Mouse (Mus musculus): ENCODE measurements around the gene Col27a1. TPM values are rescaled to one million over a fixed set of nuclear protein-coding genes. Genes with fewer than 3 reads are reported as not detected.

Col27a1 gene
- total RNA-seq, 1 experiment: 2.4 TPM

DNA sequence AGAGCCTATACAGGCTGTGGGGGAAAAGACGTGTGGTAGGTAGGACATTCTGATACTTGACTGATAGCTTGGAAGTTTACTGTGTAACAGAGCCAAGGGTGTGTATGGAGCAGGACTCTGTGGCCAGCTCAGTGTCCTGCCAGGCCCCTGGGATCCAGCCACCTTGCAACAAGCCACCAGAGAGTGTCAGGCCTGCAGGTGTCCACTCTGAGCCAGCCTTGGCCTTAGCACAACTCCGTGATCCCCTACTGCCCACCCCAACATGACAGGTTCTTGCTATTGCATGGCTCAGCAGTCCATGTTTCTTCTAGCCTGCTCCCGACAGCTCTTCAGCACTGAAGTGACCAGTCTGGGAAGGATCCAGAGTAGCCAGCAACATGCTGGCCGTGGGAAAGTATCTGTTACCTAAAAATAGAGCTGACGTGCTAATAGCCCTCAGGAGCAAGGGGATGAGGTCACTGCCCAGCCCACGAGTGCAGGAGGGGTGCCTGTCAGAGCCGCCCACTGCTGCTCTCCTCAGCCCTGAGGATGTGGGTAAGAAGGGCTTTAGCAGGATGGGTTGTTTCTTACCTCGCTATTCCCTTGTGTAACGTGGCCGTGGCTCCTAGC, 96.5 kb downstream of the Col27a1 start:
- no peaks in the 10 kb centered on the region for H3K4me1 ChIP-seq (ENCODE audit: control insufficient read depth in 2 of 2, insufficient read depth in 2 of 2, low read length in 2 of 2, poor library complexity in 1 of 2)
- no peaks in the 10 kb centered on the region for H3K36me3 ChIP-seq (ENCODE audit: control insufficient read depth, insufficient read depth, low read length, poor library complexity, severe bottlenecking)

DNA sequence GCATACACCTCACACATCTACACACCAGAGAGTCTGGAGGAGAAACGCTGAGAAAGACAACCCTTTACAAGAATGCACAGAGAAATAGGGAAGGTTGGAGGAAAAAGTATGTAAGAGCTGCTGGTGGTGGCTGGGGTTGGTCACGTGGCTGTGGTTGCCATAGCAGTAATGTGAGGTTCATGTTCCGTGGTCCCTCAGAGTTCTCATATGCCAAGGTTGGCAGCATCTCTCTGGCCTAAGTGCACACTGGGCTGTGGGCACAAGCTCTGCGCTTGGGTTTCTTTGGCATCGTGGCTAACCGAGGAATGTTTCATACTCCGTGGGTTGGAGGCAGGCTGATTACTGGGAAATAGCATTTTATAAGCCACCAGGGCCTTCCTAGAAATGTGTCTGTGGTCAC, 97.6 kb downstream of the Col27a1 start:
- H3K9me3 ChIP-seq (ENCODE audit: control insufficient read depth, insufficient read depth, low read depth, low read length): no peaks in the 10 kb centered on the region
- H3K4me3 ChIP-seq (ENCODE audit: insufficient read depth in 1 of 2, low read depth in 1 of 2, low read length in 2 of 2, poor library complexity in 1 of 2, severe bottlenecking in 1 of 2): no peak overlapping the region
- no peak overlapping the region for H3K27ac ChIP-seq (ENCODE audit: insufficient read depth, low read depth, low read length, poor library complexity, severe bottlenecking)
- H3K9ac ChIP-seq (ENCODE audit: insufficient read depth, low read depth, low read length, poor library complexity, severe bottlenecking): no peak overlapping the region
- DNase-seq (ENCODE audit: low read depth, low spot score): no peak
- no peak for TF ChIP-seq CHD2 (IDR thresholded peaks at IDR 0.05; ENCODE audit: low read depth, low read length)
- TF ChIP-seq ZNF384 (IDR thresholded peaks at IDR 0.05; ENCODE audit: low read depth, low read length): no peak
- no peak for TF ChIP-seq ZC3H11A (IDR thresholded peaks at IDR 0.05; ENCODE audit: borderline replicate concordance, low read depth, low read length)
- no peak for TF ChIP-seq MAFK (IDR thresholded peaks at IDR 0.05; ENCODE audit: insufficient read depth, low read depth, low read length)
- no peaks in the 10 kb centered on the region for H3K36me3 ChIP-seq (ENCODE audit: control insufficient read depth, insufficient read depth, low read length, poor library complexity, severe bottlenecking)
- H3K4me1 ChIP-seq (ENCODE audit: control insufficient read depth in 2 of 2, insufficient read depth in 2 of 2, low read length in 2 of 2, poor library complexity in 1 of 2): no peaks in the 10 kb centered on the region
- in situ Hi-C loops (cut with MboI; ENCODE audit: low sequenced_read_pairs in 2 of 2, unreplicated experiment in 2 of 2): loop anchor here in 1 of 2 experiments (10.0 kb wide), 1 partner anchor 147 kb away; no protein-coding TSS in a partner anchor

More for the DNA sequence above, 96.5 kb downstream of the Col27a1 start:
- TF ChIP-seq MAFK (IDR thresholded peaks at IDR 0.05; ENCODE audit: insufficient read depth, low read depth, low read length): no peak
- no peak for TF ChIP-seq HCFC1 (IDR thresholded peaks at IDR 0.05; ENCODE audit: borderline replicate concordance, insufficient read depth, low read length)
- TF ChIP-seq ZC3H11A (IDR thresholded peaks at IDR 0.05; ENCODE audit: borderline replicate concordance, low read depth, low read length): no peak
- DNase-seq (ENCODE audit: low read depth, low spot score): no peak
- Histone ChIP-seq H3K9me3 (ENCODE audit: control insufficient read depth, insufficient read depth, low read depth, low read length) (no peaks in the 10 kb centered on the region), H3K4me3 (ENCODE audit: insufficient read depth in 1 of 2, low read depth in 1 of 2, low read length in 2 of 2, poor library complexity in 1 of 2, severe bottlenecking in 1 of 2) (no peak overlapping the region), H3K27ac (ENCODE audit: insufficient read depth, low read depth, low read length, poor library complexity, severe bottlenecking) (no peak overlapping the region), H3K9ac (ENCODE audit: insufficient read depth, low read depth, low read length, poor library complexity, severe bottlenecking) (no peak overlapping the region)
- in situ Hi-C loops (cut with MboI; ENCODE audit: low sequenced_read_pairs in 2 of 2, unreplicated experiment in 2 of 2): loop anchor here in 1 of 2 experiments (10.0 kb wide), 1 partner anchor 146 kb away; no protein-coding TSS in a partner anchor

DNA sequence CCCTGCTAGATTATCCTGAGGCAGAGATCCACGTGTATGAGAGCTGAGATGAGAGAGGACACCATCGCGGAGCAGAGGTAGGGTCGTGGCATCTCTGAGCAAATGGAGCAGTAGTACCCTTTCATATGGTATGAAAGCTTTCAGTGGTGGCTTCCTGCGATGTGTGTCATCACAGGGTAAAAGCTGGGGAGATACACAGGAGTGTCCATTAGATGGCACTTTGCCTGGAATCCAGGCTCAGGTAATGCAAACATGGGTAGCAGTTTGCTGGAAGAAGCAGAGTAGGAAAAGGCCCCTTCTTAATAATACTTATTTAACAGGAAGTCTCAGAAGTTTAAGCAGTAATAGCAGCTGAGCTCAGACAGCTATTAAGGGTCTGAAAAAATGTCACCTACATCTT, 100.3 kb downstream of the Col27a1 start:
- Histone ChIP-seq H3K9me3 (ENCODE audit: control insufficient read depth, insufficient read depth, low read depth, low read length) (no peaks in the 10 kb centered on the region), H3K4me1 (ENCODE audit: control insufficient read depth in 2 of 2, insufficient read depth in 2 of 2, low read length in 2 of 2, poor library complexity in 1 of 2) (no peaks in the 10 kb centered on the region), H3K4me3 (ENCODE audit: insufficient read depth in 1 of 2, low read depth in 1 of 2, low read length in 2 of 2, poor library complexity in 1 of 2, severe bottlenecking in 1 of 2) (no peak overlapping the region), H3K9ac (ENCODE audit: insufficient read depth, low read depth, low read length, poor library complexity, severe bottlenecking) (no peak overlapping the region), H3K27ac (ENCODE audit: insufficient read depth, low read depth, low read length, poor library complexity, severe bottlenecking) (no peak overlapping the region), H3K36me3 (ENCODE audit: control insufficient read depth, insufficient read depth, low read length, poor library complexity, severe bottlenecking) (no peaks in the 10 kb centered on the region)
- DNase-seq (ENCODE audit: low read depth, low spot score): no peak
- in situ Hi-C loops (cut with MboI; ENCODE audit: low sequenced_read_pairs in 2 of 2, unreplicated experiment in 2 of 2): loop anchor here in 1 of 2 experiments (10.0 kb wide), 1 partner anchor 149 kb away; no protein-coding TSS in a partner anchor
- TF ChIP-seq HCFC1 (IDR thresholded peaks at IDR 0.05; ENCODE audit: borderline replicate concordance, insufficient read depth, low read length): no peak
- TF ChIP-seq ZC3H11A (IDR thresholded peaks at IDR 0.05; ENCODE audit: borderline replicate concordance, low read depth, low read length): no peak
- TF ChIP-seq MAFK (IDR thresholded peaks at IDR 0.05; ENCODE audit: insufficient read depth, low read depth, low read length): no peak
- no peak for TF ChIP-seq CHD2 (IDR thresholded peaks at IDR 0.05; ENCODE audit: low read depth, low read length)
- no peak for TF ChIP-seq ZNF384 (IDR thresholded peaks at IDR 0.05; ENCODE audit: low read depth, low read length)

DNA sequence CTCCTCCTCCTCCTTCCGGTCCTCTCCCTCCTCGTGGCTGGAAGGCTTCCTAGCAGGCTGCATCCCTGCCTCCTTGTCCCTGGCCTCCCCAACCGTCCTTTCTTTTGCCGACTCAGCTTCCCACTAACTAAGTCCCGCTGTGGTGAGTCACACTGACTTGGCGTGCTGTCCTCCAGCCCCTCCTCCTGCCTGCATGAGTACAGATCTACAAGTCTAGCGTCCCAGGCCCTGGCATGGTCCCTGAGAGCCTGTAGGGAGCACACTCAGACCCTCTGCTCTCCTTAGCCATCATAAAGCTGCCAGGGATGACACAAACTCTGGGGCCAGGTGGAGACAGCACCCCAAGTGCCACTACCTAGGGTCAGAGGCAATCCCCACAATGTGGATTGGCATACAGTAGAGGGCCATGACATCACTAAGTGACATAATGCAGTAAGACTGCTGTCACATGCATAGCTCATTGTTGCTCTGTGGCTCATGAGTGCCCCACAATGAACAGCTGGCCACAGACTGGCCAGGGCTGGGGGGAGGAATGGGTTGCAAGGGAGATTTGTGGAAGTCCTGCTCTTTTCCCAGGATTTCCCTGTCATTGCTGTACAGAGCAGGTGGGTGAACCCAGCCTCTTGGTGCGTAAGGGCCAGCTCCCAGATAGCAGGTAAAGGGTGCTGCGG, 102.4 kb downstream of the Col27a1 start:
- H3K4me3 ChIP-seq (ENCODE audit: insufficient read depth in 1 of 2, low read depth in 1 of 2, low read length in 2 of 2, poor library complexity in 1 of 2, severe bottlenecking in 1 of 2): no peak overlapping the region
- H3K4me1 ChIP-seq (ENCODE audit: control insufficient read depth in 2 of 2, insufficient read depth in 2 of 2, low read length in 2 of 2, poor library complexity in 1 of 2): no peaks in the 10 kb centered on the region
- H3K27ac ChIP-seq (ENCODE audit: insufficient read depth, low read depth, low read length, poor library complexity, severe bottlenecking): no peak overlapping the region
- no peak overlapping the region for H3K9ac ChIP-seq (ENCODE audit: insufficient read depth, low read depth, low read length, poor library complexity, severe bottlenecking)
- in situ Hi-C loops (cut with MboI; ENCODE audit: low sequenced_read_pairs in 2 of 2, unreplicated experiment in 2 of 2): loop anchor here (5.0 to 10.0 kb wide), 2 partner anchors 151 to 159 kb away; no protein-coding TSS in a partner anchor
- no peaks in the 10 kb centered on the region for H3K9me3 ChIP-seq (ENCODE audit: control insufficient read depth, insufficient read depth, low read depth, low read length)
- TF ChIP-seq MAFK (IDR thresholded peaks at IDR 0.05; ENCODE audit: insufficient read depth, low read depth, low read length) (0 out of 2 replicates have a peak, but pooled peaks have one; percentile 32), ZNF384 (IDR thresholded peaks at IDR 0.05; ENCODE audit: low read depth, low read length) (no peak), HCFC1 (IDR thresholded peaks at IDR 0.05; ENCODE audit: borderline replicate concordance, insufficient read depth, low read length) (no peak), ZC3H11A (IDR thresholded peaks at IDR 0.05; ENCODE audit: borderline replicate concordance, low read depth, low read length) (no peak)
- DNase-seq (ENCODE audit: low read depth, low spot score): no peak
- no peaks in the 10 kb centered on the region for H3K36me3 ChIP-seq (ENCODE audit: control insufficient read depth, insufficient read depth, low read length, poor library complexity, severe bottlenecking)
